Mouse (Mus musculus) midbrain, embryonic 10.5 days (tissue): ENCODE results near the gene Bhmt2. TPM values are rescaled to one million over a fixed set of nuclear protein-coding genes. Genes with fewer than 3 reads are reported as not detected.

Experiments used
- DNase-seq: peaks from one replicate; pipeline ENCODE4 v3.0.0-alpha.2; 2017; ENCODE audit warnings: low spot score
- H3K27ac ChIP-seq: fragments of 300-500 bp; sonication (generic); replicated peaks from 2 replicates; pipeline ENCODE4 v1.5.1; 2016; ENCODE audit warnings: mild to moderate bottlenecking
- H3K27me3 ChIP-seq: fragments of 300-500 bp; sonication (generic); 2 replicates; pipeline ENCODE4 v1.6.1; 2016; ENCODE audit warnings: low read depth, mild to moderate bottlenecking; ENCODE audit not compliant: poor library complexity, severe bottlenecking
- H3K36me3 ChIP-seq: fragments of 300-500 bp; sonication (generic); 2 replicates; pipeline ENCODE4 v1.6.1; 2016; ENCODE audit warnings: mild to moderate bottlenecking, moderate library complexity
- H3K4me1 ChIP-seq: fragments of 300-500 bp; sonication (generic); 2 replicates; pipeline ENCODE4 v1.6.1; 2016
- H3K4me3 ChIP-seq: fragments of 300-500 bp; sonication (generic); 2 replicates; pipeline ENCODE4 v1.5.1; 2016; ENCODE audit warnings: mild to moderate bottlenecking, moderate library complexity
- H3K9me3 ChIP-seq: fragments of 300-500 bp; sonication (generic); replicated peaks from 2 replicates; pipeline ENCODE4 v1.6.1; 2016; ENCODE audit warnings: mild to moderate bottlenecking
- WGBS: fragments of 180-500 bp; shearing (Covaris S2); methylation state at CpG from one replicate; pipeline ENCODE4 v1.1.7; 2016; 5-methylcytosine and 5-hydroxymethylcytosine counted together
- polyA plus RNA-seq: library from polyadenylated mRNA; unstranded; fragments of >200 nt; fragmentation: Nextera tagmentation; extraction: Ambion mirVana; gene quantifications from 2 replicates; pipeline ENCODE4 v1.2.1, GENCODE M21; 2016

Bhmt2 gene
- polyA plus RNA-seq, 1 experiment from 2014 or later = not detected

DNA sequence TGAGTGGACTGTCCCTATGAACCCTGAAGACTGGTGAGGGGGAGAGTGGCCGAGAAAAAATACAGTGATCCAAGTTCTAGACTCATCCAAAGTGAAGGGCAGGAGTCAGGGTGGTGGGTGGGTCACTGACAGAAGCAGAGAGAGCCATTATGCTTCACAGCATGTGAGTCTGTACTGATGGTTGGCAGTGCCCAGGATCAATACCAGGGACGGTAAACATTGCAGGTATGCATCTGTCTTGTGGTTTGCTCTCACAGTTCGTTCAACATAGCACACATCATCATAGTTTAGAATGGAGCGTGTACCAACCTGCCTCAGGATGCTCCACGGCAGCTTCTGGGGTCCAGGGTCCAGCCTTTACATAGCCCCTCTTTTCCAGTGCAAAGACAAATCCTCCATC lies 41.2 kb downstream of the Bhmt2 start:
- Histone ChIP-seq H3K4me3 (no peak overlapping the region), H3K27ac (no peak overlapping the region), H3K36me3 (no peaks in the 10 kb centered on the region), H3K27me3 (no peaks in the 10 kb centered on the region), H3K4me1 (peaks cover 15% of the 10 kb centered on the region), H3K9me3 (no peaks in the 10 kb centered on the region)
- DNase-seq = no peak
- WGBS = 92% methylated on average over 5 of the region's 5 CpGs

DNA sequence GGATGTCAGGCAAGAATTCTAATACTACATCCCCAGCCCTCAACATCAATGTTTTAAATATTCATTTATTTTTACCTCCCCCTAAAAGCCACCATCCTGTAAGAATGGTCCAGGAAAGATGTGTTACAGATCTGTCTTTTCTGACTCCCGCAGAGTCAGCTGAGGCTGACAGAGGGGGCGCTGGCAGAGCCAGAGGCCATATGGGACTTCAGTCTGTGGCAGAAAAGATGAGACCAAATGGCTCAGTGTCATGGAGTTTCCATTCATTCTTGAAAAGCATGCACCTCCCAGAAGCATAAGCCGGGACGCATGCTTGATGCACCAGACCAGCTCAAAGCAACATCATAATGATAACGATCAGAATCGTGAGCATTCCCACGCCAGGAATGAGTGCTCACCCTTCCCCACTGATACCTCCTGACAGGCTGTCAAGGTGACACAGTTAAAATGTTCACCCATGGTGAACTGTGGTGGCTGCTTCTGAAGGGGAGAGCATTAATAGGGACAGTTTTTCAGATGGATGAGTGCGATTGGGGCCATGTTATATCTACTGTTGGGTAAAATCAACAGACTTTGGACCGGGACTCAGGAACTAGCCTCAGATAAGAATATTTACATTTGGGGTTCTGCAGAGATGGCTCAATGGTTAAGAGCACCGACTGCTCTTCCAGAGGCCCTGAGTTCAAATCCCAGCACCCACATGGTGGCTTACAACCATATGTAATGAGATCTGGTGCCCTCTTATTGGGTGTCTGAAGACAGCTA lies 43.0 kb downstream of the Bhmt2 start:
- 92% methylated on average over 10 of the region's 10 CpGs for WGBS
- H3K36me3 ChIP-seq = no peaks in the 10 kb centered on the region
- H3K27ac ChIP-seq = no peak overlapping the region
- H3K9me3 ChIP-seq = no peaks in the 10 kb centered on the region
- DNase-seq = no peak
- H3K4me1 ChIP-seq = 0 out of 2 replicates have a peak, but pooled peaks cover 6% of the 10 kb centered on the region
- H3K27me3 ChIP-seq = no peaks in the 10 kb centered on the region
- H3K4me3 ChIP-seq = no peak overlapping the region

GRCm38 (mm10) chr13:93628861-93629260 lies 45.2 kb downstream of the Bhmt2 start:
- no peak for DNase-seq
- no peaks in the 10 kb centered on the region for H3K27me3 ChIP-seq
- H3K4me1 ChIP-seq = 0 out of 2 replicates have a peak, but pooled peaks cover 6% of the 10 kb centered on the region
- no peaks in the 10 kb centered on the region for H3K9me3 ChIP-seq
- H3K36me3 ChIP-seq = no peaks in the 10 kb centered on the region
- H3K27ac ChIP-seq = no peak overlapping the region
- no peak overlapping the region for H3K4me3 ChIP-seq
- WGBS = 29% methylated on average over 6 of the region's 6 CpGs

DNA sequence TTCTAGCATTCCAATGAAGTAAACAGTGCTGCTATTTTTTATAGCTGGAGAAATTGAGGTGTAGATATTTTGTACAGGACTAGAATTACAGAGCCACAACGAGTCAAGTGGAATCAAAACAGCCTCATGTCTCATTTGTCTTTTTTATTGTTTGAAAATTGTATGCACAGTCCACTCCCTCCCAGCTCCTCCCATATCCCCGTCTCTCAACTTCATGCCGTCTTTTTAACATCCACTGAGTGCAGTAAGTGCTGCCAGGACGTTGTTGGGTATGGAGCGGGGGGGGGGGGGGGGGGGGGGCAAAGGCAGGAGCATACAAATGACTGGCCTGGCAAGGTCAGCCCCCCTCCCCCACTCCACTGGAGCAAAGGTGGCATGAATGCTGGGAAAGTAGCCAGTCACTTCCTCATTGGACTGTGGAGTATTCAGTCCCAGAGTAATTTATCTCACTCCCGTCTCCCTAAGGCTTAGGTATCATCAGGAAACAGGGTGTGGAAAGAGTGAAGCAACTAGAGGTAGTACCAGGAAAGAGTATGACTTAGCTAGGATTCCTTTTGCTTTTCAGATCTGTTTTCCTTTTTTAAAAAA lies 59.6 kb downstream of the Bhmt2 start:
- WGBS = 65% methylated on average over 6 of the region's 6 CpGs
- H3K27ac ChIP-seq = no peak overlapping the region
- no peak overlapping the region for H3K4me3 ChIP-seq
- no peaks in the 10 kb centered on the region for H3K27me3 ChIP-seq
- DNase-seq = no peak
- no peaks in the 10 kb centered on the region for H3K4me1 ChIP-seq
- H3K36me3 ChIP-seq = no peaks in the 10 kb centered on the region
- no peaks in the 10 kb centered on the region for H3K9me3 ChIP-seq

DNA sequence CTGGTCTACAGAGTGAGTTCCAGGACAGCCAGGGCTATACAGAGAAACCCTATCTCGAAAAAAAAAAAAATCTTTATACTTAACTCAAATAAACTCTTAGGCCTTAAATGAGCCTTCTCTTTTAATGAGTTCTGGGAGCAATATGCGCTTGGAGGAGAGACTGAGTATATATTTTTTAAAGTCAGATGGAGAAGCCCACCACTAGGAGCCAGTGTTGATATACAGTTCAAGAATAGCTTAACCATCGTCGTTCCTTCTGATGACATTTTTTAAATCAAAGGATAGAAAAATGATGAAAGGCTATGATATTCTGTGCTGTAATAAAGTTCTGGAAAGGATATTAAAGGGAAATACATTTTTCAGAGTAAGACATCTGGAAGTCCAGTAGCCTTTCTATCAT lies 60.3 kb downstream of the Bhmt2 start:
- 86% methylated on average over 4 of the region's 4 CpGs for WGBS
- DNase-seq = no peak

DNA sequence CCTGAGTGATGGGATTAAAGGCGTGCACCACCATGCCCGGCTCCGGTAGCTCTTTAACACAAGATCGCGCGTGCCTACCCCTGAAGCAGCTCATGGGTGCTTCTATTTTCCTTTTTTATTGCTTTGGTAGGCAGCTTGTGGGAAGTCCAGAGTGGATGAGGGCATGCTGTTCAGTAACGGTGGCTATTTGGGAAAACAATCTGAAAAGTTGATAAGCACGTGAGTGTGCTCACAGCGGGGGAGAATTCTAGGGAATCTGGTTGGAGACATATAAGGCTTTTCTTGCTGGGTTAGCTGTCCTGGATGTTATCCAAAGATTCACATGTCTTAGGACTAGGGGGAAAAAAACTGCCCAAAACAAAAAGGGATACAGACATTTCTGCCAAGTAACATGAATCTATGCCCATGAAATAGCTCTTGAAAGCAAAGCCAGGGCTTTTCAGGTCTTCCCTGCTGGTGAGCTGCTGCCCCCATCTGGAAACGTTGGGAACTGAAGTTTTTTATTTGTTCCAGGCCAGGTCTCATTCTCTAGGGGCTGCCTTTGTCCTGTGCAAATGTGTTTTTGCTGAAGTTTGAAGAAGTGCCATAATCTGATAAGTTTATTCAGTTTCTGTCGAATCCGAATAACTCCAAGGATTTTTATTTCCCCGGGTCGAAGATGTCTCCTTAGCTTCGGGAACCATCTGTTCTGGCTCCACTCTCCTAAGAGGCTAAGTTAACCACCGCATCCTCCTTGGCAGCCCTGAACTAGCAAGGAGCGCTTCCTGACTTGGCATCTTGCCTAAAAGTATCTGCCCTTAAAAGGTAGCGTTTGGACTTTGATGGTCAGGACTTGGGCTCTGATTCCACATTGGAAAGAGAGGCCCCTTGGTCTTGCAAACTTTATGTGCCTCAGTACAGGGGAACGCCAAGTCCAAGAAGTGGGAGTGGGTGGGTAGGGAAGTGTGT lies 61.2 kb downstream of the Bhmt2 start:
- 67% methylated on average over 19 of the region's 19 CpGs for WGBS

More for the DNA sequence above, 60.3 kb downstream of the Bhmt2 start:
- Histone ChIP-seq H3K27me3 (no peaks in the 10 kb centered on the region), H3K27ac (no peak overlapping the region), H3K9me3 (no peaks in the 10 kb centered on the region), H3K36me3 (no peaks in the 10 kb centered on the region), H3K4me3 (no peak overlapping the region), H3K4me1 (no peaks in the 10 kb centered on the region)

GRCm38 (mm10) chr13:93608476-93608875 lies 65.6 kb downstream of the Bhmt2 start:
- Histone ChIP-seq H3K4me3 (no peak overlapping the region), H3K27me3 (no peaks in the 10 kb centered on the region), H3K9me3 (no peaks in the 10 kb centered on the region), H3K4me1 (no peaks in the 10 kb centered on the region), H3K27ac (no peak overlapping the region), H3K36me3 (no peaks in the 10 kb centered on the region)
- WGBS = 92% methylated on average over 2 of the region's 2 CpGs
- DNase-seq = no peak

More for the DNA sequence above, 61.2 kb downstream of the Bhmt2 start:
- Histone ChIP-seq H3K4me1 (no peaks in the 10 kb centered on the region), H3K27ac (no peak overlapping the region), H3K4me3 (no peak overlapping the region), H3K9me3 (no peaks in the 10 kb centered on the region), H3K36me3 (no peaks in the 10 kb centered on the region), H3K27me3 (no peaks in the 10 kb centered on the region)
- peak; percentile 57 for DNase-seq

DNA sequence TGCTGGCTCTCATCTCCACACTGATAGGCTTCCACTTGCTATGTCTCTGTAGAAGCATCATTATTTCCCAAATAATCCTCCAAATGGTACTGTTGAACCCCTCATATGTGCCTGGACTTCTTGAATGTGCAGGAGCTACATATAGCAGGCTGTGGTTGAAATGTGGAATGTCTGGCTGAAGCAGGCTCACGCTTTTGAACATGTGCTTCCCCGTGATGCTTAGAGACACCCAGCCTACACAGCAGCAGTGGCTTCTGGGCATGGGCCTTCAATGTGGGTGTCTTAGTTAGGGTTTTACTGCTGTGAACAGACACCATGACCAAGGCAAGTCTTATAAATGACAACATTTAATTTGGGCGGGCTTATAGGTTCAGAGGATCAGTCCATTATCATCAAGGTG lies 66.4 kb downstream of the Bhmt2 start:
- WGBS = 94% methylated on average over 3 of the region's 3 CpGs
- H3K4me3 ChIP-seq = no peak overlapping the region
- H3K4me1 ChIP-seq = no peaks in the 10 kb centered on the region
- DNase-seq = no peak
- H3K27ac ChIP-seq = no peak overlapping the region
- H3K36me3 ChIP-seq = no peaks in the 10 kb centered on the region
- H3K27me3 ChIP-seq = no peaks in the 10 kb centered on the region
- no peaks in the 10 kb centered on the region for H3K9me3 ChIP-seq

GRCm38 (mm10) chr13:93606868-93607578 lies 67.1 kb downstream of the Bhmt2 start:
- Histone ChIP-seq H3K27ac (no peak overlapping the region), H3K36me3 (no peaks in the 10 kb centered on the region), H3K27me3 (no peaks in the 10 kb centered on the region), H3K4me1 (no peaks in the 10 kb centered on the region), H3K4me3 (no peak overlapping the region), H3K9me3 (no peaks in the 10 kb centered on the region)
- WGBS = 85% methylated on average over 13 of the region's 13 CpGs
- no peak for DNase-seq

Other genes starting within 250 kb of the Bhmt2 start
- gene Jmy, start 174.5 kb downstream of the Bhmt2 start, polyA plus RNA-seq = 2.8 and 2.9 TPM in 2 replicates
- 0.17 TPM in 1 of 2 replicates, not detected in the other for gene Bhmt, start 36.3 kb downstream of the Bhmt2 start, polyA plus RNA-seq
- gene Dmgdh, start 131 bp upstream of the Bhmt2 start, polyA plus RNA-seq = 0.05 and 0.09 TPM in 2 replicates
- 4.5 and 6.5 TPM in 2 replicates for gene Arsb, start 97.3 kb upstream of the Bhmt2 start, polyA plus RNA-seq